Mouse (Mus musculus) forebrain, embryonic 14.5 days (tissue): ENCODE data around the gene Mvk. TPM values are rescaled to one million over a fixed set of nuclear protein-coding genes. Genes with fewer than 3 reads are reported as not detected.

Source experiments
- ATAC-seq: fragments of 200-750 bp; cut with Nextera tagmentation; 2 replicates; pipeline ENCODE4 v1.8.0; 2017; ENCODE audit warnings: mild to moderate bottlenecking, moderate library complexity
- DNase-seq: peaks from one replicate; pipeline ENCODE4 v3.0.0-alpha.2; 2015; ENCODE audit warnings: low spot score
- H3K27ac ChIP-seq: fragments of 300-500 bp; sonication (generic); 2 replicates; pipeline ENCODE4 v1.5.1; 2014; ENCODE audit warnings: low read depth, mild to moderate bottlenecking, control low read depth, low read length, moderate library complexity
- H3K27me3 ChIP-seq: fragments of 300-500 bp; sonication (generic); replicated peaks from 2 replicates; pipeline ENCODE4 v1.6.1; 2014; ENCODE audit warnings: low read length, control low read depth, mixed read lengths; ENCODE audit not compliant: control insufficient read depth, insufficient read depth
- H3K36me3 ChIP-seq: fragments of 300-500 bp; sonication (generic); 2 replicates; pipeline ENCODE4 v1.6.1; 2014; ENCODE audit warnings: low read length, control low read depth; ENCODE audit not compliant: control insufficient read depth, insufficient read depth
- H3K4me1 ChIP-seq: fragments of 300-500 bp; sonication (generic); 2 replicates; pipeline ENCODE4 v1.6.1; 2014; ENCODE audit warnings: antibody characterized with exemption, low read length, control low read depth; ENCODE audit not compliant: control insufficient read depth, insufficient read depth
- H3K4me2 ChIP-seq: fragments of 300-500 bp; sonication (generic); 2 replicates; pipeline ENCODE4 v1.6.1; 2014; ENCODE audit warnings: mild to moderate bottlenecking, control low read depth, low read length
- H3K4me3 ChIP-seq: fragments of 300-500 bp; sonication (generic); 2 replicates; pipeline ENCODE4 v1.5.1; 2014; ENCODE audit warnings: low read depth, low read length, control low read depth
- H3K9ac ChIP-seq: fragments of 300-500 bp; sonication (generic); 2 replicates; pipeline ENCODE4 v1.6.1; 2014; ENCODE audit warnings: mild to moderate bottlenecking, low read length, control low read depth, moderate library complexity
- H3K9me3 ChIP-seq: fragments of 300-500 bp; sonication (generic); replicated peaks from 2 replicates; pipeline ENCODE4 v1.6.1; 2016; ENCODE audit warnings: low read length, control low read depth, mixed read lengths; ENCODE audit not compliant: control insufficient read depth
- WGBS: fragments of 180-500 bp; shearing (Covaris S2); extraction: QIAGEN DNeasy Blood & Tissue Kit; methylation state at CpG from one replicate; pipeline ENCODE4 v1.1.7; 2014; 5-methylcytosine and 5-hydroxymethylcytosine counted together
- polyA plus RNA-seq: library from polyadenylated mRNA; unstranded; fragments of >200 nt; fragmentation: Nextera tagmentation; extraction: Ambion mirVana; gene quantifications from 2 replicates; pipeline ENCODE4 v1.2.1, GENCODE M21; 2014

Mvk gene
- 55.9 and 58.6 TPM in 2 replicates for polyA plus RNA-seq

DNA sequence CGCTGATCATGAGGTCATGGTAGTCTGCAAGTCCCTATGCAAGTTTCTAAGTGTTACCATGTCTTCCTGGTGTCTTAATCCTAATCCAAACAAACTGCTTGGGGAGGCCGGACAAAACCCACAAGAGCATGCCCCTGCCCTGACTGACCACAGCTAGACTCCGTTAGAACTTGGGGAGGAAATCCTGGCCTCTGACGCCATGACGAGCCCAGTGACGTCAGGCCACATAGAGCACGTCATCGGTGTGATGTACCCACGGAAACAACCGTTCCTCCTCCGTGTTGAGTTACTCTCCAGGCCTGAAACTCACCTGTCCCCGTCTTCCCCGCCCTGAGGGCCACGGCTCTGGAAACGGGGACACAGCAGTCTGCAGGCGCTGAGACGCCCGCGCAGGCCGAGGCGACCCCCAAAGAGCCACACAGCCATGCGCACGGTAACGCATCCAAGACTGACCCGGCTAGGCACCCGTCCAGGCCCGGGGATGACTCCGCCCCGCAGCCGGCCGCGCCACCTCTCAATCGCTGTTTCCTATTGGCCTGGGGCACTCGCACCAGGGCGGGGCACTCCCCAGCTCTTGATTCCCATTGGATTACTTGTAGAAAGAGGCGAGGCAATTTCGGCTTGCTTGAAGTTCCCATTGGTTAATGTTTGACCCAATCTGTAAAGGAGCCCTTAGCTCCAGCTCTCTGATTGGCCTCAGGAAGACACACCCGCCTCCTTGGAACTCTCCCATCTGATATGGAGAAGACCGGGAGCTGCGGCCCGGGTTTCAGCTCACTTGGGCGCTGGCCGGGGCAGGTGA lies at the start of gene Mvk, which contains the start of gene Mmab:
Gene Mvk, plus strand, starts transcription at position 704 of the 802 bp plus-strand sequence.
Gene Mmab, minus strand, starts transcription at position 495 of the 802 bp plus-strand sequence.
- Histone ChIP-seq H3K4me3 (peak within 1 kb of the TSS; percentile 68), H3K36me3 (peaks cover 13% of the 10 kb centered on the region; the same call in 1 of the 2 replicates), H3K27me3 (no peaks in the 10 kb centered on the region), H3K27ac (peak within 1 kb of the TSS; percentile 49; the same call in 1 of the 2 replicates), H3K9ac (peak within 1 kb of the TSS; percentile 75), H3K4me1 (peaks cover 7% of the 10 kb centered on the region), H3K9me3 (no peaks in the 10 kb centered on the region), H3K4me2 (peak within 1 kb of the TSS; percentile 86)
- peak; percentile 100 for DNase-seq
- 3% methylated on average over 43 of the region's 43 CpGs for WGBS
- peak; percentile 99 for ATAC-seq

DNA sequence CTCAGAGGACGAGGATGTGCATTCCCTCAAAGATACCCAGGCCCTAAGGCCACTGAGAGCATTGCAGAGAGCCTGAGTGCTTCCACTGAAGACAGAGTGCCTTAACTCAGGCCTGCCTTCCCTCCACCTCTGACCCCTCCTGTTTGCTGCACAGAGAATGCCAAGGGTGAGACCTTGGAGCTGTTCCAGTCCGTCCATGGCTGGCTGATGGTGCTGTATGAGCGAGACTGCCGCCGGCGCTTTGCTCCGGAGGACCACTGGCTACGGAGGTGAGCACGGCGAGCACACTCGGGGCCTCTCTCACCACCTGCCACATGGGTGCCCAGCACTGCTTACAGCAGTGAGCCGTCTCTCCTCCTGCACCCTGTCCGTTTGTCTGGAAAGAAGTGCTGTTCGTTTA lies 37.5 kb upstream of the Mvk start:
- no peak overlapping the region for H3K9ac ChIP-seq
- H3K9me3 ChIP-seq, result no peaks in the 10 kb centered on the region
- no peaks in the 10 kb centered on the region for H3K27me3 ChIP-seq
- 95% methylated on average over 14 of the region's 14 CpGs for WGBS
- DNase-seq (no peak), ATAC-seq (no peak)
- no peaks in the 10 kb centered on the region for H3K4me1 ChIP-seq
- H3K27ac ChIP-seq, result no peak overlapping the region
- H3K4me2 ChIP-seq, result no peak overlapping the region
- H3K4me3 ChIP-seq, result no peak overlapping the region
- H3K36me3 ChIP-seq, result peaks cover 100% of the 10 kb centered on the region

DNA sequence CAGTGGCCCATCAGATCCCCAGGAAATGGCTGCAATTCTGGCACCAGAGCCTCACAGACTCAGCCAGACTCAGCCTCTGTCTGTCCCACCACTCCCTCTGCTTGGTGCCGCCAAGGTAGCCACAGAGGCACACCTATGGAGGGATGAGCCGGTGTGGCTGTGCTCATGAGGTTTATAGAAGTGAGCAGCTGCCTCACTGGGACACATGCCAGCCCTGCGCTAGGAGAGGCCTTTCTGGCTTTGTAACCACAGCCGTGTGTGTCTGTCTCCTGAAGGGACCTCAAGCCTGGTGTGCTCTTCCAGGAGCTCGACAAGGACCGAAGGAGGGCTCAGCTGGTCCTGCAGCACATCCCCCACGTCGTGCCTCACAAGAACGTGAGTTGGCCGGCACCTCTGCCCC lies 36.8 kb upstream of the Mvk start:
- no peaks in the 10 kb centered on the region for H3K9me3 ChIP-seq
- 80% methylated on average over 10 of the region's 10 CpGs for WGBS
- peak; percentile 17 for DNase-seq

DNA sequence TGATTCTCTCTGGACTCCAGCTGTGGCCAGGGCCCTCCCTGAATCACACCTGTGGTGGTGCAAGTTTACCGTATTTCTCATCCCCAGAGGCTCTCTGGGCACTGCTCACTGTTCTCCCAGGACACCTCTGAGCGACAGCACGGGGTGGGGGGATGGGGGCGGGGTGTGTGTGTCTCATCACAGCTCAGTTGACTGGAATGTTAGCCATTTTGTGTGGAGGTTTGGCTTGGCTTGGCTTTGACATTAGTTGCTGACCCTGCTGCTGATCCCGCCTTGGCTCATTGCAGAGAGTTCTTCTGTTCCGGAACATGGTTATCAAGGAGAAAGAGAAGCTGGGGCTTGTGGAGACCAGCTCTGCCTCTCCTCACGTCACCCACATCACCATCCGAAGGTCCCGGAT lies 36.3 kb upstream of the Mvk start:
- DNase-seq (no peak), ATAC-seq (no peak)
- WGBS, result 91% methylated on average over 9 of the region's 9 CpGs
- Histone ChIP-seq H3K27ac (no peak overlapping the region), H3K27me3 (no peaks in the 10 kb centered on the region), H3K4me3 (no peak overlapping the region), H3K36me3 (peaks cover 100% of the 10 kb centered on the region), H3K4me2 (no peak overlapping the region), H3K9ac (no peak overlapping the region), H3K9me3 (no peaks in the 10 kb centered on the region), H3K4me1 (no peaks in the 10 kb centered on the region)

More for the DNA sequence above, 36.8 kb upstream of the Mvk start:
- no peak for ATAC-seq
- no peaks in the 10 kb centered on the region for H3K27me3 ChIP-seq
- H3K27ac ChIP-seq, result 0 out of 2 replicates have a peak overlapping the region, but pooled peaks have one; percentile 27
- H3K36me3 ChIP-seq, result peaks cover 100% of the 10 kb centered on the region
- no peak overlapping the region for H3K4me2 ChIP-seq
- H3K9ac ChIP-seq, result no peak overlapping the region
- no peaks in the 10 kb centered on the region for H3K4me1 ChIP-seq
- no peak overlapping the region for H3K4me3 ChIP-seq

DNA sequence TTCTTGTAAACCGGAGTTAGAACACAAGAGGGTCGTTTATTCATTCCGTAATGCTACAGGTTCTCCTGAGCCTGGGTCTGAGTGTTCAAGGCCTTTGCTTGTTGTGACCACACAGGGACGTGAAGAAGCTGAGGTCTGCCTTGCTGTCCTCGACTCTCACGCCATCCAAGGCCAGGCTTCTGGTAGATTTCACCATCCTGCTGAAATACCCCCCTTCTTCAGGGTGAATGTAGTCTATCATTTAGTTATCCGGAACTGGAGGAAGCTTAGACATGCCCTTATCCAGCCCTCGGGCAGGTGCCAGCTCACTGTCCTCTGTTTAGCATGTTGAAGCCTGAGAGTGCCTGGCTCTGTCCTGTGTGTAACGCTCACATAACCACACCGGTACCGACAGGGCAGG lies 35.2 kb upstream of the Mvk start:
- Histone ChIP-seq H3K9me3 (no peaks in the 10 kb centered on the region), H3K4me3 (no peak overlapping the region), H3K36me3 (peaks cover 100% of the 10 kb centered on the region), H3K27ac (no peak overlapping the region), H3K9ac (no peak overlapping the region), H3K27me3 (no peaks in the 10 kb centered on the region), H3K4me2 (no peak overlapping the region), H3K4me1 (no peaks in the 10 kb centered on the region)
- no peak for DNase-seq
- no peak for ATAC-seq
- 95% methylated on average over 11 of the region's 11 CpGs for WGBS

DNA sequence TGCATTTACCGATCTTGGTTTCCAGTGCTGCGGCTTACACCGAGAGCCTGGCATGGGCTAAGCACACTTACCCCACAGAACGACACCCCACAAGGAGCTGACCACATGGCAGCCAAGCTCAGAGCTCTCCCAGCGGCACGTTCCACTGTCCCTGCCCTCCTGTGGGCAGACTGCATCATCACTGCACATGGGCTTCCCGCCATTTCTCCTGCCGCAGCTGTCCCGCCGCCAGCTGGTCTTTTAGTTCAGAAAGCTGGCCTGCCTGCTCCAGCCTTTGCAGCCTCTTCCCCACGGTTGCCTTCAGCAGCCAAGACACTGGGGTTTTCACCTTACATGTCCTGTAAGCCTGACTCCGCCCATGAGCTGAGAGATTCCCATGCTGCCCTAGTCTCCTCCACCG lies 33.6 kb upstream of the Mvk start:
- Histone ChIP-seq H3K4me3 (no peak overlapping the region), H3K9ac (no peak overlapping the region), H3K4me2 (no peak overlapping the region), H3K36me3 (peaks cover 100% of the 10 kb centered on the region), H3K9me3 (no peaks in the 10 kb centered on the region), H3K27me3 (no peaks in the 10 kb centered on the region), H3K27ac (no peak overlapping the region), H3K4me1 (no peaks in the 10 kb centered on the region)
- DNase-seq (no peak), ATAC-seq (no peak)
- 90% methylated on average over 13 of the region's 13 CpGs for WGBS

DNA sequence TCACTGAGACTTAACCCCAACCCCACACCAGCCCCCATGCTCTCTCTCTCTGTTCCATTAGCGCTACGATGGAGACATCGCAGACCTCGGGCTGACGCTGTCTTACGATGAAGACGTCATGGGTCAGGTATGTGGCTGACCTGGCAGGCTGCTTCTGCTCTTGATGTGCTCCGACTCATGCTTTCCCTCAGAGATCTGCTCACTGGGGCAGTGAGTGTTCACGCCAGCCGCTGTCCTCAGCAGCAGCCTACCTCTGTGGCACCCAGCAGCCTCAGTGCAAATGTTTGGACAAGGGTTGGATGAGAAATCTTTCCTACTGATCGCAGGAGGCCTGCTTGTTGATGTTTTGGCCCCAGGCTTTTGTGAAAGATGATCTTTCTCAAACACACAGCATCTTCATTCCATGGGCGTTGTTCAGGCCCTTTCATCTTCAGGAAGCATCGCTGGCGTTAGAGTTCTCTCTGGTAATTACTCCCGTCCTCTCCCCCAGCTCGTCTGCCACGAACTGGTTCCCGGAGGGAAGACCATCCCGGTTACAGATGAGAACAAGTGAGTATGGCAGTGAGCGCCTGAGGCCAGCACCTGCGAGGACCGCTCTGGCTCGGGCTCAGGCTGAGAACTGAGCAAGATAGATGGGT lies 31.6 kb upstream of the Mvk start:
- peaks cover 100% of the 10 kb centered on the region for H3K36me3 ChIP-seq
- H3K4me2 ChIP-seq, result no peak overlapping the region
- no peaks in the 10 kb centered on the region for H3K4me1 ChIP-seq
- H3K27me3 ChIP-seq, result no peaks in the 10 kb centered on the region
- H3K4me3 ChIP-seq, result no peak overlapping the region
- DNase-seq (no peak), ATAC-seq (no peak)
- H3K9me3 ChIP-seq, result no peaks in the 10 kb centered on the region
- no peak overlapping the region for H3K27ac ChIP-seq
- H3K9ac ChIP-seq, result no peak overlapping the region
- 91% methylated on average over 23 of the region's 23 CpGs for WGBS

DNA sequence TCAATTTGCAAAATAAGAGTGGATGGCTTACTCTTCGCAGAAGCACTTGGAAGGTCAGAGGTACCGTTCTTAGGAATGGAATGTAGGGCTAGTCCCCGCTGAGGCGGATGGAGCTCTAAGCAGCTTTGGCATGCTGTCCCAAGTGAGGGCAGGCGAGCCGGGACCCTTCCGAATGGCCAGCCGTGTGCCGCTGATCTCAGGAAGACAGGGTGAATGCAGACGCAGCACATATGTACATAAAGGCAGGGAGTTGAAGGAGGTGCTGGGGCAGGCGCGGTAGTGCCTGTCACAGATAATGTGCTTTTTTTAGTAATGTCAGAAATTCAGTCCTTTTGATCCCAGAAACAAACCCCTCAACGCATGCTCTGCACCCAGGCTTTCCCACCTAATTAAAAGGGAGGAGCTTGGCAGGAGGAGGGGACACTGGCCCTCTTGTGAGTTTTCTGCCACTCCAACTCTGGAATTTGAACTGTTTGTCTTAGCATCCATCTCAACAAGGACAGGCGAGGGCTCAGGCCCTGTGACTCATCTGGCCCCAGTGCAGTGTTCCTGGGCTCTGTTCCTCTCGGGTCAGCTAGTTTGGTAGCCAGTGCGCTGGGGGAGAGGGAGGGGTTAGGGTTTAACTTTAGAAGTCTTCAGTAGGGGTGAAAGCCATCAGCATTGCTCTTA lies 30.9 kb upstream of the Mvk start:
- Histone ChIP-seq H3K27ac (no peak overlapping the region), H3K36me3 (peaks cover 100% of the 10 kb centered on the region), H3K9ac (no peak overlapping the region), H3K27me3 (no peaks in the 10 kb centered on the region), H3K4me3 (no peak overlapping the region), H3K9me3 (no peaks in the 10 kb centered on the region), H3K4me1 (no peaks in the 10 kb centered on the region), H3K4me2 (no peak overlapping the region)
- 87% methylated on average over 16 of the region's 16 CpGs for WGBS
- ATAC-seq (no peak), DNase-seq (no peak)
